Mouse (Mus musculus): ENCODE measurements around the gene Tlr3. TPM values are rescaled to one million over a fixed set of nuclear protein-coding genes. Genes with fewer than 3 reads are reported as not detected.

Gene Tlr3
- 0.68 and 0.69 TPM in 2 replicates for polyA plus RNA-seq (2012; rRNA removed)

DNA sequence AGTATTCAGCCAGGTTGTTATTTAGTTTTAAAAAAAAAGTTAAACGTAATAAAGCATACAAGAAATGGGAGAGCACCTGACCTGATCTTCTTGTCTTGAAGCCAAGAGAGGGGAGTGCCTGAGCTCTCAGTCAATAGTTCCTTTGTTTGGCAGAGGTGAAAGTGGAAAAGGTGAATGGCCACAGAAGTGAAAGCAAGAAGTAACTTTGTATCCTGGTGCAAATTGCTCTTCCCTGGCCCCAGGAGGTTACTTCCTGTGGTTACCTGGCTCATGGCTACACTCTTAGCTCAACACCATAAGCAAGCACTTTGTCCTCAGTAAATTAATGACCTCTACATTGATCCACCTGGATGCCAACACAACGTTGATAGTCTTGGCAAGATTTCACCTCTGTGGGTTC, at the start of gene Tlr3:
Gene Tlr3, minus strand, starts transcription at position 199 of the 400 bp plus-strand sequence.
- Histone ChIP-seq H3K36me3 (ENCODE audit: control insufficient read depth, insufficient read depth, low read length) (no peaks in the 10 kb centered on the region), H3K4me3 (ENCODE audit: control insufficient read depth, low read depth, low read length) (peak within 1 kb of the TSS; percentile 88), H3K4me1 (ENCODE audit: control insufficient read depth, insufficient read depth, low read length) (no peaks in the 10 kb centered on the region; the same call in none of the 2 replicates), H3K27ac (ENCODE audit: control insufficient read depth, insufficient read depth, low read depth, low read length) (peak within 1 kb of the TSS; percentile 44), H3K27me3 (ENCODE audit: control insufficient read depth, insufficient read depth, low read length) (no peaks in the 10 kb centered on the region)
- no peak for TF ChIP-seq POLR2A (IDR thresholded peaks at IDR 0.05; ENCODE audit: control insufficient read depth, low read depth, low read length)
- no peak for TF ChIP-seq CTCF (IDR thresholded peaks at IDR 0.05; ENCODE audit: control insufficient read depth, insufficient read depth, insufficient replicate concordance, low read depth, low read length)

- no peaks in the 10 kb centered on the region for H3K4me1 ChIP-seq (ENCODE audit: control insufficient read depth, insufficient read depth, low read length)
- TF ChIP-seq CTCF (IDR thresholded peaks at IDR 0.05; ENCODE audit: control insufficient read depth, insufficient read depth, insufficient replicate concordance, low read depth, low read length) (no peak), POLR2A (IDR thresholded peaks at IDR 0.05; ENCODE audit: control insufficient read depth, low read depth, low read length) (no peak)
- H3K4me3 ChIP-seq (ENCODE audit: control insufficient read depth, low read depth, low read length) = no peak overlapping the region
- no peaks in the 10 kb centered on the region for H3K27me3 ChIP-seq (ENCODE audit: control insufficient read depth, insufficient read depth, low read length)
- no peaks in the 10 kb centered on the region for H3K36me3 ChIP-seq (ENCODE audit: control insufficient read depth, insufficient read depth, low read length)
- H3K27ac ChIP-seq (ENCODE audit: control insufficient read depth, insufficient read depth, low read depth, low read length) = no peak overlapping the region
Measured at GRCm38 (mm10) chr8:45457874-45458273, 47.0 kb upstream of the Tlr3 start.

- H3K4me3 ChIP-seq (ENCODE audit: control insufficient read depth, low read depth, low read length) = peak overlapping the region; percentile 53; the same call in 1 of the 2 replicates
- no peaks in the 10 kb centered on the region for H3K36me3 ChIP-seq (ENCODE audit: control insufficient read depth, insufficient read depth, low read length)
- no peaks in the 10 kb centered on the region for H3K27me3 ChIP-seq (ENCODE audit: control insufficient read depth, insufficient read depth, low read length)
- H3K4me1 ChIP-seq (ENCODE audit: control insufficient read depth, insufficient read depth, low read length) = no peaks in the 10 kb centered on the region
- H3K27ac ChIP-seq (ENCODE audit: control insufficient read depth, insufficient read depth, low read depth, low read length) = no peak overlapping the region; the same call in 1 of the 2 replicates
- TF ChIP-seq CTCF (IDR thresholded peaks at IDR 0.05; ENCODE audit: control insufficient read depth, insufficient read depth, insufficient replicate concordance, low read depth, low read length) (peak; percentile 29; the same call in 1 of the 2 replicates), POLR2A (IDR thresholded peaks at IDR 0.05; ENCODE audit: control insufficient read depth, low read depth, low read length) (no peak)
Measured at GRCm38 (mm10) chr8:45454426-45454825, 43.5 kb upstream of the Tlr3 start.

DNA sequence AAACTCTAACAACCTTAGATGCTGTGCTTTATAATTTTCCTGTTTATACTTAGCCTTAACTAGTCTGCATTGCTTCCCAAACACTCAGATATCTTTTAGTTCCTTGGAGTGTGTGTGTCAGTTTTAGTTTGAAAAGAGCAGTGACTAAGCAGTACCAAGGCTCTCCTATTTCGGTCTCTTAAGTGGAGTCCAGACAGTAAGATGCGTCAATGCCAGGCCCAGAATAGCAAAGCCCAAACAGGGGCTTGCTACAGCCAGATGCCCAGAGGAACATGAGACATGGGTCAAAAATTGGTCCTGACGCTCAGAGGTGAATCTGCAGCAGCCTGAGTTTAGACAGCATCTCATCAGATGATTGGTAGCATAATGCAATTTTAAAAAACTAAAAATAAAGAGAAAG, 41.2 kb upstream of the Tlr3 start:
- no peaks in the 10 kb centered on the region for H3K36me3 ChIP-seq (ENCODE audit: control insufficient read depth, insufficient read depth, low read length)
- no peak overlapping the region for H3K27ac ChIP-seq (ENCODE audit: control insufficient read depth, insufficient read depth, low read depth, low read length)
- H3K4me1 ChIP-seq (ENCODE audit: control insufficient read depth, insufficient read depth, low read length) = no peaks in the 10 kb centered on the region
- H3K27me3 ChIP-seq (ENCODE audit: control insufficient read depth, insufficient read depth, low read length) = no peaks in the 10 kb centered on the region
- no peak for TF ChIP-seq POLR2A (IDR thresholded peaks at IDR 0.05; ENCODE audit: control insufficient read depth, low read depth, low read length)
- no peak for TF ChIP-seq CTCF (IDR thresholded peaks at IDR 0.05; ENCODE audit: control insufficient read depth, insufficient read depth, insufficient replicate concordance, low read depth, low read length)
- H3K4me3 ChIP-seq (ENCODE audit: control insufficient read depth, low read depth, low read length) = no peak overlapping the region

GRCm38 (mm10) chr8:45448842-45449241, 38.0 kb upstream of the Tlr3 start:
- H3K27me3 ChIP-seq (ENCODE audit: control insufficient read depth, insufficient read depth, low read length) = no peaks in the 10 kb centered on the region
- H3K4me3 ChIP-seq (ENCODE audit: control insufficient read depth, low read depth, low read length) = no peak overlapping the region
- H3K27ac ChIP-seq (ENCODE audit: control insufficient read depth, insufficient read depth, low read depth, low read length) = no peak overlapping the region
- no peak for TF ChIP-seq CTCF (IDR thresholded peaks at IDR 0.05; ENCODE audit: control insufficient read depth, insufficient read depth, insufficient replicate concordance, low read depth, low read length)
- TF ChIP-seq POLR2A (IDR thresholded peaks at IDR 0.05; ENCODE audit: control insufficient read depth, low read depth, low read length) = no peak
- H3K4me1 ChIP-seq (ENCODE audit: control insufficient read depth, insufficient read depth, low read length) = no peaks in the 10 kb centered on the region
- no peaks in the 10 kb centered on the region for H3K36me3 ChIP-seq (ENCODE audit: control insufficient read depth, insufficient read depth, low read length)

- Histone ChIP-seq H3K36me3 (ENCODE audit: control insufficient read depth, insufficient read depth, low read length) (no peaks in the 10 kb centered on the region), H3K4me1 (ENCODE audit: control insufficient read depth, insufficient read depth, low read length) (no peaks in the 10 kb centered on the region), H3K27me3 (ENCODE audit: control insufficient read depth, insufficient read depth, low read length) (no peaks in the 10 kb centered on the region), H3K4me3 (ENCODE audit: control insufficient read depth, low read depth, low read length) (no peak overlapping the region), H3K27ac (ENCODE audit: control insufficient read depth, insufficient read depth, low read depth, low read length) (no peak overlapping the region)
- TF ChIP-seq POLR2A (IDR thresholded peaks at IDR 0.05; ENCODE audit: control insufficient read depth, low read depth, low read length) (no peak), CTCF (IDR thresholded peaks at IDR 0.05; ENCODE audit: control insufficient read depth, insufficient read depth, insufficient replicate concordance, low read depth, low read length) (no peak)
Measured at GRCm38 (mm10) chr8:45448257-45448656, 37.4 kb upstream of the Tlr3 start.

- H3K36me3 ChIP-seq (ENCODE audit: control insufficient read depth, insufficient read depth, low read length) = no peaks in the 10 kb centered on the region
- H3K4me3 ChIP-seq (ENCODE audit: control insufficient read depth, low read depth, low read length) = no peak overlapping the region
- H3K27me3 ChIP-seq (ENCODE audit: control insufficient read depth, insufficient read depth, low read length) = no peaks in the 10 kb centered on the region
- H3K27ac ChIP-seq (ENCODE audit: control insufficient read depth, insufficient read depth, low read depth, low read length) = no peak overlapping the region
- no peaks in the 10 kb centered on the region for H3K4me1 ChIP-seq (ENCODE audit: control insufficient read depth, insufficient read depth, low read length)
- TF ChIP-seq POLR2A (IDR thresholded peaks at IDR 0.05; ENCODE audit: control insufficient read depth, low read depth, low read length) = no peak
- TF ChIP-seq CTCF (IDR thresholded peaks at IDR 0.05; ENCODE audit: control insufficient read depth, insufficient read depth, insufficient replicate concordance, low read depth, low read length) = no peak; the same call in 1 of the 2 replicates
Measured at GRCm38 (mm10) chr8:45438899-45439535, 28.1 kb upstream of the Tlr3 start.

Measured in testis, adult 2 months (tissue).